Mouse (Mus musculus) lung, postnatal 25 days (tissue): ENCODE measurements at regions not wholly inside any gene's neighbourhood (a gene's known extent, or its start where the extent isn't known, plus 50 kb on each side); places are given as distances from the start of the nearest gene placed in this dataset.

Source experiments
- DNase-seq: peaks from one replicate; pipeline ENCODE4 v3.0.0; 2022; ENCODE audit warnings: low spot score

- DNase-seq, result no peak
These were observed 326.6 kb upstream of the Apob start for GRCm38 (mm10) chr12:7650851-7651250.

- no peak for DNase-seq
These were observed 315.4 kb upstream of the Apob start for GRCm38 (mm10) chr12:7662027-7662426.

- no peak for DNase-seq
These were observed 307.3 kb upstream of the Apob start for GRCm38 (mm10) chr12:7670114-7670513.

- no peak for DNase-seq
These were observed 306.9 kb upstream of the Apob start for GRCm38 (mm10) chr12:7670561-7670960.

GRCm38 (mm10) chr12:7691996-7692395 is 285.5 kb upstream of the Apob start:
- no peak for DNase-seq

- no peak for DNase-seq
These were observed 279.0 kb upstream of the Apob start for GRCm38 (mm10) chr12:7698324-7698944.

GRCm38 (mm10) chr12:7709102-7709501 is 268.3 kb upstream of the Apob start:
- DNase-seq, result no peak

- DNase-seq, result no peak
These were observed 267.6 kb upstream of the Apob start for GRCm38 (mm10) chr12:7709872-7710271.

GRCm38 (mm10) chr12:7715091-7715490 is 262.4 kb upstream of the Apob start:
- DNase-seq, result no peak

- no peak for DNase-seq
These were observed 258.9 kb upstream of the Apob start for GRCm38 (mm10) chr12:7718556-7718955.

GRCm38 (mm10) chr12:7719080-7719479 is 258.4 kb upstream of the Apob start:
- DNase-seq, result no peak

- no peak for DNase-seq
These were observed 252.5 kb upstream of the Apob start for GRCm38 (mm10) chr12:7724992-7725391.

- DNase-seq, result no peak
These were observed 239.4 kb upstream of the Apob start for GRCm38 (mm10) chr12:7738020-7738419.

- no peak for DNase-seq
These were observed 238.7 kb upstream of the Apob start for GRCm38 (mm10) chr12:7738629-7739351.

- no peak for DNase-seq
These were observed 238.0 kb upstream of the Apob start for GRCm38 (mm10) chr12:7739352-7739994.

- DNase-seq, result no peak
These were observed 230.7 kb upstream of the Apob start for GRCm38 (mm10) chr12:7746708-7747107.

GRCm38 (mm10) chr12:7749319-7750238 is 227.9 kb upstream of the Apob start:
- DNase-seq, result no peak

- DNase-seq, result no peak
These were observed 222.6 kb upstream of the Apob start for GRCm38 (mm10) chr12:7754861-7755260.

GRCm38 (mm10) chr12:7764795-7765697 is 212.4 kb upstream of the Apob start:
- no peak for DNase-seq

- DNase-seq, result no peak
These were observed 203.3 kb upstream of the Apob start for GRCm38 (mm10) chr12:7774127-7774526.

GRCm38 (mm10) chr12:7776335-7776734 is 201.1 kb upstream of the Apob start:
- DNase-seq, result no peak
